Mouse (Mus musculus): ENCODE results near the gene Cyp2a5. TPM values are rescaled to one million over a fixed set of nuclear protein-coding genes. Genes with fewer than 3 reads are reported as not detected.
"Not testable (repeated sequence)": the region's sequence is repeated elsewhere in the genome, so short reads cannot be mapped to it uniquely, and the experiment has no call there.

Cyp2a5 gene
- not detected in 2 replicates for polyA plus RNA-seq (2016; fragmentation: Nextera tagmentation; extraction: Ambion mirVana)

- not testable (repeated sequence) for H3K4me1 ChIP-seq (replicated peaks); H3K27me3 ChIP-seq; H3K4me3 ChIP-seq (replicated peaks); H3K27ac ChIP-seq; H3K9me3 ChIP-seq; H3K36me3 ChIP-seq; H3K4me2 ChIP-seq; H3K9ac ChIP-seq (replicated peaks); ATAC-seq (ENCODE audit: insufficient number of reproducible peaks, insufficient read depth, low FRiP score, low TSS enrichment, low read depth)
- 70% methylated on average over 3 of the region's 3 CpGs for WGBS
These were observed at the start of gene Cyp2a5 for GRCm38 (mm10) chr7:26835059-26835458. Gene Cyp2a5 (plus strand): TSS chr7:26835305.

GRCm38 (mm10) chr7:26786013-26786412, 49.1 kb upstream of the Cyp2a5 start:
- not testable (repeated sequence) for ATAC-seq (ENCODE audit: insufficient number of reproducible peaks, insufficient read depth, low FRiP score, low TSS enrichment, low read depth); H3K36me3 ChIP-seq; H3K27ac ChIP-seq; H3K27me3 ChIP-seq; H3K4me1 ChIP-seq (replicated peaks); H3K4me2 ChIP-seq; H3K9ac ChIP-seq (replicated peaks); H3K4me3 ChIP-seq (replicated peaks); H3K9me3 ChIP-seq
- WGBS, result 42% methylated on average over 1 of the region's 1 CpGs

GRCm38 (mm10) chr7:26789984-26790383, 45.1 kb upstream of the Cyp2a5 start:
- ATAC-seq (ENCODE audit: insufficient number of reproducible peaks, insufficient read depth, low FRiP score, low TSS enrichment, low read depth), result no peak

GRCm38 (mm10) chr7:26800104-26800503, 35.0 kb upstream of the Cyp2a5 start:
- Histone ChIP-seq H3K27me3 (no peaks in the 10 kb centered on the region), H3K4me3 (replicated peaks) (no peak overlapping the region), H3K36me3 (no peaks in the 10 kb centered on the region), H3K9me3 (0 out of 2 replicates have a peak, but pooled peaks cover 7% of the 10 kb centered on the region), H3K9ac (replicated peaks) (no peak overlapping the region), H3K4me1 (replicated peaks) (no peaks in the 10 kb centered on the region), H3K27ac (no peak overlapping the region), H3K4me2 (no peak overlapping the region)
- ATAC-seq (ENCODE audit: insufficient number of reproducible peaks, insufficient read depth, low FRiP score, low TSS enrichment, low read depth), result no peak

More at GRCm38 (mm10) chr7:26789984-26790383, 45.1 kb upstream of the Cyp2a5 start:
- Histone ChIP-seq H3K4me1 (replicated peaks) (no peaks in the 10 kb centered on the region), H3K27me3 (no peaks in the 10 kb centered on the region), H3K36me3 (no peaks in the 10 kb centered on the region), H3K4me2 (no peak overlapping the region), H3K9me3 (no peaks in the 10 kb centered on the region; the same call in 1 of the 2 replicates), H3K9ac (replicated peaks) (no peak overlapping the region), H3K4me3 (replicated peaks) (no peak overlapping the region), H3K27ac (no peak overlapping the region)
- 76% methylated on average over 6 of the region's 6 CpGs for WGBS

GRCm38 (mm10) chr7:26800996-26801395, 34.1 kb upstream of the Cyp2a5 start:
- Histone ChIP-seq H3K4me1 (replicated peaks) (no peaks in the 10 kb centered on the region), H3K36me3 (no peaks in the 10 kb centered on the region), H3K27ac (no peak overlapping the region), H3K27me3 (no peaks in the 10 kb centered on the region), H3K4me3 (replicated peaks) (no peak overlapping the region), H3K9me3 (no peaks in the 10 kb centered on the region), H3K9ac (replicated peaks) (no peak overlapping the region), H3K4me2 (no peak overlapping the region)
- no peak for ATAC-seq (ENCODE audit: insufficient number of reproducible peaks, insufficient read depth, low FRiP score, low TSS enrichment, low read depth)
- 97% methylated on average over 1 of the region's 1 CpGs for WGBS

- no peak within 1 kb of the TSS for H3K4me3 ChIP-seq (replicated peaks)
- no peak within 1 kb of the TSS for H3K4me2 ChIP-seq
- no peak within 1 kb of the TSS for H3K27ac ChIP-seq
- H3K36me3 ChIP-seq, result no peaks in the 10 kb centered on the region
- 83% methylated on average over 2 of the region's 2 CpGs for WGBS
- no peaks in the 10 kb centered on the region for H3K27me3 ChIP-seq
- H3K9me3 ChIP-seq, result 0 out of 2 replicates have a peak, but pooled peaks cover 3% of the 10 kb centered on the region
- H3K4me1 ChIP-seq (replicated peaks), result no peaks in the 10 kb centered on the region
- ATAC-seq (ENCODE audit: insufficient number of reproducible peaks, insufficient read depth, low FRiP score, low TSS enrichment, low read depth), result no peak
- H3K9ac ChIP-seq (replicated peaks), result no peak within 1 kb of the TSS
These were observed 26.5 kb upstream of the Cyp2a5 start, which contains the start of gene Cyp2g1 for GRCm38 (mm10) chr7:26808592-26808991. Gene Cyp2g1 (plus strand): TSS chr7:26808892.

- H3K27ac ChIP-seq; H3K4me2 ChIP-seq; H3K9ac ChIP-seq (replicated peaks); H3K4me3 ChIP-seq (replicated peaks); H3K9me3 ChIP-seq; H3K27me3 ChIP-seq; ATAC-seq (ENCODE audit: insufficient number of reproducible peaks, insufficient read depth, low FRiP score, low TSS enrichment, low read depth); H3K36me3 ChIP-seq; H3K4me1 ChIP-seq (replicated peaks): not testable (repeated sequence)
- 86% methylated on average over 9 of the region's 9 CpGs for WGBS
These were observed 3.4 kb upstream of the Cyp2a5 start for GRCm38 (mm10) chr7:26831556-26832292.

GRCm38 (mm10) chr7:26832668-26833067, 2.4 kb upstream of the Cyp2a5 start:
- 83% methylated on average over 7 of the region's 7 CpGs for WGBS
- not testable (repeated sequence) for H3K4me3 ChIP-seq (replicated peaks); H3K27me3 ChIP-seq; ATAC-seq (ENCODE audit: insufficient number of reproducible peaks, insufficient read depth, low FRiP score, low TSS enrichment, low read depth); H3K36me3 ChIP-seq; H3K27ac ChIP-seq; H3K4me1 ChIP-seq (replicated peaks); H3K9me3 ChIP-seq; H3K9ac ChIP-seq (replicated peaks); H3K4me2 ChIP-seq

GRCm38 (mm10) chr7:26843400-26843799, 8.3 kb downstream of the Cyp2a5 start:
- H3K9me3 ChIP-seq; ATAC-seq (ENCODE audit: insufficient number of reproducible peaks, insufficient read depth, low FRiP score, low TSS enrichment, low read depth); H3K4me1 ChIP-seq (replicated peaks); H3K27me3 ChIP-seq; H3K4me2 ChIP-seq; H3K4me3 ChIP-seq (replicated peaks); H3K27ac ChIP-seq; H3K9ac ChIP-seq (replicated peaks); H3K36me3 ChIP-seq: not testable (repeated sequence)
- 93% methylated on average over 2 of the region's 2 CpGs for WGBS

GRCm38 (mm10) chr7:26850063-26850462, 15.0 kb downstream of the Cyp2a5 start:
- not testable (repeated sequence) for H3K27ac ChIP-seq; ATAC-seq (ENCODE audit: insufficient number of reproducible peaks, insufficient read depth, low FRiP score, low TSS enrichment, low read depth); H3K9me3 ChIP-seq; H3K4me3 ChIP-seq (replicated peaks); H3K9ac ChIP-seq (replicated peaks); H3K36me3 ChIP-seq; H3K27me3 ChIP-seq; H3K4me1 ChIP-seq (replicated peaks); H3K4me2 ChIP-seq

GRCm38 (mm10) chr7:26878581-26878980, 43.5 kb downstream of the Cyp2a5 start:
- not testable (repeated sequence) for H3K9ac ChIP-seq (replicated peaks); H3K36me3 ChIP-seq; H3K4me3 ChIP-seq (replicated peaks); H3K4me1 ChIP-seq (replicated peaks); H3K27ac ChIP-seq; H3K9me3 ChIP-seq; H3K4me2 ChIP-seq; H3K27me3 ChIP-seq; ATAC-seq (ENCODE audit: insufficient number of reproducible peaks, insufficient read depth, low FRiP score, low TSS enrichment, low read depth)

- WGBS, result 86% methylated on average over 3 of the region's 3 CpGs
These were observed 45.5 kb downstream of the Cyp2a5 start for GRCm38 (mm10) chr7:26880600-26880999.

More at GRCm38 (mm10) chr7:26880600-26880999, 45.5 kb downstream of the Cyp2a5 start:
- H3K9ac ChIP-seq (replicated peaks); H3K36me3 ChIP-seq; H3K4me1 ChIP-seq (replicated peaks); H3K27ac ChIP-seq; H3K9me3 ChIP-seq; H3K4me3 ChIP-seq (replicated peaks); H3K4me2 ChIP-seq; ATAC-seq (ENCODE audit: insufficient number of reproducible peaks, insufficient read depth, low FRiP score, low TSS enrichment, low read depth); H3K27me3 ChIP-seq: not testable (repeated sequence)

All from limb, embryonic 12.5 days (tissue).